Mouse (Mus musculus) heart, adult 2 months (tissue): ENCODE results near the gene Gmcl1. TPM values are rescaled to one million over a fixed set of nuclear protein-coding genes. Genes with fewer than 3 reads are reported as not detected.

Source experiments
- DNase-seq, 2 experiments: peaks; one replicate each; pipeline ENCODE4 v3.0.0; 2021
- H3K27ac ChIP-seq: fragments of 200-600 bp; 2 replicates; pipeline ENCODE4 v1.8.1; 2022
- H3K27me3 ChIP-seq: fragments of 200-500 bp; 2 replicates; pipeline ENCODE4 v1.6.1; 2012; ENCODE audit warnings: mild to moderate bottlenecking, low read length, inconsistent platforms, mixed read lengths; ENCODE audit not compliant: control insufficient read depth, insufficient read depth
- H3K36me3 ChIP-seq: fragments of 200-500 bp; 2 replicates; pipeline ENCODE4 v1.6.1; 2012; ENCODE audit warnings: low read length, inconsistent platforms; ENCODE audit not compliant: control insufficient read depth, insufficient read depth
- H3K4me1 ChIP-seq: fragments of 200-500 bp; 2 replicates; pipeline ENCODE4 v1.6.1; 2011; ENCODE audit warnings: low read length; ENCODE audit not compliant: control insufficient read depth, insufficient read depth
- H3K4me3 ChIP-seq: fragments of 200-600 bp; 2 replicates; pipeline ENCODE4 v1.8.1; 2022
- H3K79me2 ChIP-seq: fragments of 200-500 bp; replicated peaks from 2 replicates; pipeline ENCODE4 v1.6.1; 2012; ENCODE audit warnings: mild to moderate bottlenecking, inconsistent platforms, low read length, moderate library complexity, mixed read lengths; ENCODE audit not compliant: control insufficient read depth, insufficient read depth
- H3K9ac ChIP-seq: fragments of 200-500 bp; 2 replicates; pipeline ENCODE4 v1.6.1; 2012; ENCODE audit warnings: low read depth, mild to moderate bottlenecking, control low read depth, inconsistent platforms, low read length, mixed read lengths
- CTCF ChIP-seq: fragments of 200-600 bp; IDR thresholded peaks from 2 replicates; pipeline ENCODE4 v1.8.1; 2022; ENCODE audit warnings: antibody characterized with exemption, mild to moderate bottlenecking, moderate library complexity
- EP300 ChIP-seq: fragments of 200-500 bp; IDR thresholded peaks from 2 replicates; pipeline ENCODE4 v1.6.1; 2011; ENCODE audit warnings: low read depth, low read length, control low read depth; ENCODE audit not compliant: insufficient read depth
- POLR2A ChIP-seq: fragments of 200-500 bp; IDR thresholded peaks from 2 replicates; pipeline ENCODE4 v1.6.1; 2011; ENCODE audit warnings: mild to moderate bottlenecking, low read depth, low read length, control low read depth; ENCODE audit not compliant: insufficient read depth
- WGBS: fragments of 180-500 bp; shearing (Covaris S2); methylation state at CpG from one replicate; pipeline ENCODE4 v1.1.7; 2018; 5-methylcytosine and 5-hydroxymethylcytosine counted together
- intact Hi-C: fragments of 180-260 bp; cut with DNase I; formaldehyde crosslinking; loops from one replicate; pipeline ENCODE4 v1.15.1; 2025
- polyA plus RNA-seq: library from polyadenylated mRNA; depleted of rRNA; stranded (reverse); fragments of >200 nt; gene quantifications from 2 replicates; pipeline ENCODE4 v1.2.3, GENCODE M21; 2012
- total RNA-seq, 2 experiments: library from RNA; stranded (reverse); gene quantifications; 2 replicates each; pipeline ENCODE4 v1.2.3; 2021

Gmcl1 gene
- total and polyA plus RNA-seq, 3 experiments: 2.7 to 5.0 (median 4.3) TPM

DNA sequence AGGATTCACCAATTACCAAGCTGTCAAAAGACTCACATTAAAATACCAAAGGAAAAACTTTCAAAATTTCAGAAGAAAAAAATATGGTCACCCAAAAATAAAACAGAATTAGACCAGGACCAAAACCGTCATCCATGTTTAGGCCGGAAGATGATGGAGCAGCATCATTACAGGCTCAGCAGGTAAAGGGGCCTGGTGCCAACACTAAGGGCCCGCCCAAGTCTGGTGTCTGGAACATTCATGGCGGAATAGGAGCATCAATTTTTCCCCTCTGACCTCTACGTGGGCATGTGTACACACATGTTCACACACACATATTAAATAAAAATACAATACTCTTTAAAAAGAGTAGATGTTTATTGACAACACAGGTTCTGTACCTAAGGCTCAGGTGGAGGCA, 4.5 kb downstream of the Gmcl1 start:
- Histone ChIP-seq H3K27ac (no peak overlapping the region), H3K4me1 (no peaks in the 10 kb centered on the region), H3K27me3 (no peaks in the 10 kb centered on the region), H3K9ac (no peak overlapping the region), H3K79me2 (peaks cover 4% of the 10 kb centered on the region), H3K4me3 (no peak overlapping the region), H3K36me3 (no peaks in the 10 kb centered on the region)
- DNase-seq: no peak
- TF ChIP-seq CTCF (no peak), POLR2A (no peak), EP300 (no peak)
- 94% methylated on average over 5 of the region's 5 CpGs for WGBS
- intact Hi-C loops: no loop called here

DNA sequence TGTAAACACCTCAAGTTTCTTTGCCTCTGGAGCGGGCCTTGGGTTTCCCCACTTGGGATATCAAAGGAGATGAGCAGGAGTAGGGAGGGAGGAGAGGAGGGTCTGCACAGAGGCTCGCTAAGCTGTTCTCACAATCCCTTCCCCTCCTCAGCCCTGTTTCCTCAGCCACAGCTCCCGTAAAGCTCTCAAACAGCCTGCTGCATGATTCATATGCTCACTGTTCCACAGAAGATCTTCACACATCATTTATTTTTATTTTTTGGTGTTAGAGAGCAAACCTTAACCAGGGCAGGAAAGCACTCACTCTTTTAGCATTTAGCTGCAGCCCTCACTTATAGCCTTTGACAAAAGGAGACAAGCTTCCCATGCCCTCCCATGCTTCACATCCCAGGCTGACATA, 11.2 kb downstream of the Gmcl1 start:
- 92% methylated on average over 3 of the region's 3 CpGs for WGBS
- no peaks in the 10 kb centered on the region for H3K27me3 ChIP-seq
- intact Hi-C loops: no loop called here
- no peak for TF ChIP-seq EP300
- TF ChIP-seq POLR2A: no peak
- no peak for TF ChIP-seq CTCF
- no peaks in the 10 kb centered on the region; the same call in 1 of the 2 replicates for H3K79me2 ChIP-seq
- DNase-seq: no peak
- H3K36me3 ChIP-seq: no peaks in the 10 kb centered on the region
- no peak overlapping the region for H3K27ac ChIP-seq
- no peak overlapping the region for H3K4me3 ChIP-seq
- no peak overlapping the region for H3K9ac ChIP-seq
- no peaks in the 10 kb centered on the region for H3K4me1 ChIP-seq

DNA sequence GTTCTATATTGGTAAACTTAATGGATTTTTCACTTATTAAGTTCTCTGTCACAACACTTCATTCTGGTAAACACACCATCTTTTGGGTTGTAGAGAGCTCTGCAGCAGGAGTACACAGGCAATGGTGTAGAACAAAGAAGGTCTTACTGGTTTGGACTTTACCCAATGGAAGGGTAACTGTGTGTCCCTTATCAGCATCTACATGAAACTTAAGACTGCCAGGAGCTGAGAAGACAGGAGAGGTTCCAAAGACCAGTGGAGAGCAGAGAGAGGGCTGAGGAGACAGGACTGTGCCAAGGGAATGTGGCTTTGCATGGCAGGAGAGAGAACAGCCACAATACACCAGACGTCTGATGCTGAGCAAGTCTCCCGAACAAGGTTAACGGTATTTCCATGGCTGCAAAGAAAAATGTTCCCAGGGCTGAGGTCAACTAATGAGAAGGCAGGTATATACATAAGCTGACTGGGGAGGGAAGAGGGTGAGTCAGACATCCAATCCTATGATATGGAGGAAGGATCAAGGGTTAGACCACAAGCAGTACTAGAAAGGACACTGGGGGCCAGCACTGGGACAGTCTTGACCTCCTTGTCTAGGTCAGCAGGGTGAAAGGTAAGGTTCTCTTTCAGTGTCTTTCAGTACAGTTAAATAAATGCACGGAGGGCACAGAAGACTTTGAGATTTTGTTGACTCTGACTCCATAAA, 25.0 kb downstream of the Gmcl1 start:
- Histone ChIP-seq H3K27ac (no peak overlapping the region), H3K4me1 (no peaks in the 10 kb centered on the region), H3K27me3 (no peaks in the 10 kb centered on the region), H3K79me2 (no peaks in the 10 kb centered on the region), H3K36me3 (no peaks in the 10 kb centered on the region; the same call in 1 of the 2 replicates), H3K9ac (no peak overlapping the region), H3K4me3 (no peak overlapping the region)
- intact Hi-C loops: no loop called here
- DNase-seq: no peak
- WGBS: 92% methylated on average over 4 of the region's 4 CpGs
- TF ChIP-seq CTCF (no peak), EP300 (no peak), POLR2A (no peak)

DNA sequence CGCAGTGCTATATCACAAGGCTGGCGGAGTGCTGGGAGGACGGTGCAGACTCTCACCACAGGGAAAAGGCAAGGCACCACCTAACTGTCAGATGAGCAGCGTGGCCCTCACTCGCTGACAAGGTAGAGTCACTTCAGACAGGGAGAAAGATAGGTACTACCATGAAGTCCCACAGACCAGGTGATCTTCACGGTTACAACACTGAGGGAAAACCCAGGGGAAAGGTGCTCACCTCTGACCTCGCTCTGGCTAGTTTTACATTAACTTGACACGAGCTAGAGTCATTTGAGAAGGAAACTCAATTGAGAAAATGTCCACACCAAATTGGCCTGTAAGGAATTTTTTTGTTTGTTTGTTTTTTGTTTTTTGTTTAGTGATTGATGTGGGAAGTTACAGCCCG, 30.6 kb downstream of the Gmcl1 start:
- Histone ChIP-seq H3K27me3 (no peaks in the 10 kb centered on the region), H3K9ac (no peak overlapping the region), H3K36me3 (no peaks in the 10 kb centered on the region), H3K79me2 (no peaks in the 10 kb centered on the region), H3K4me1 (no peaks in the 10 kb centered on the region), H3K27ac (no peak overlapping the region), H3K4me3 (no peak overlapping the region)
- TF ChIP-seq POLR2A (no peak), EP300 (no peak), CTCF (no peak)
- 90% methylated on average over 9 of the region's 9 CpGs for WGBS
- DNase-seq: no peak
- intact Hi-C loops: no loop called here

DNA sequence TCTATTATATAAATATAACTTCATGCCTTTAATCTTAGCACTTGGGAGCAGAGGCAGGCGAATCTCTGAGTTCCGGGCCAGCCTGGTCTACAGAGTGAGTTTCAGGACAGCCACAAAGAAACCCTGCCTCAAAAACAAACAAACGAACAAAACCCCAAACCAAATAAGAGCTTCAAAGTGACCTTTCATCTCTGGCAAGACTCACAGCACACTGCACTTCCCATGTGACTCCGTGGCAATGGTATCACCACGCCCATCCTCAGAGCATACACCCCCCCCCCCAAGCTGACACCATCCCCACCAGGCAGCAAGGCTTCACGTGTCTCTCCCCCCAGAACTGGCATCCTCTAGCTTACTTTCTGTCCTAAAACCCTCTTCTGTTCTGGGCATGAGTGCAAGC, 35.3 kb downstream of the Gmcl1 start:
- Histone ChIP-seq H3K4me1 (no peaks in the 10 kb centered on the region), H3K27me3 (no peaks in the 10 kb centered on the region), H3K36me3 (no peaks in the 10 kb centered on the region), H3K4me3 (no peak overlapping the region), H3K79me2 (no peaks in the 10 kb centered on the region), H3K9ac (no peak overlapping the region), H3K27ac (no peak overlapping the region)
- no peak for TF ChIP-seq EP300
- no peak for TF ChIP-seq POLR2A
- TF ChIP-seq CTCF: no peak
- WGBS: 84% methylated on average over 6 of the region's 6 CpGs
- intact Hi-C loops: no loop called here
- DNase-seq: no peak

DNA sequence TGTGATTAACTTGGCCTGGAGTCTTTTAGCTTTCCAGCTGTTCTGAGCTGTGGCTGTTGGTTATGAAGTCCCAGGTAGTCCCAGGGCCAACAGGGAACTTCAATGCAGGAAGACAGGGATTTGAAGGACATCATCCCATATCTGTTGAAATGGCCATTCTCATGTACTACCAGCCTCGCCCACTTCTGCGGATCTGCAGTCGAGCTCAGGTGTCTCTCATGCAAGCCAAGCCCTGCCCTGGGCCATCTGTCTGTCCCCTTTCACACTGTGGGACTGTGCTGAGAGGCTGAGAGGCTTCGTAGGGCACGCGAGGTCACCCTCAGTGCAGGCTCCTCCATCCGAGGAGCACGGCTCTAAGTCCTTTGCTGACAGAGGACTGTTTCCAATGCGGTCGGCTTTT, 37.0 kb downstream of the Gmcl1 start:
- Histone ChIP-seq H3K4me1 (no peaks in the 10 kb centered on the region), H3K4me3 (no peak overlapping the region), H3K36me3 (no peaks in the 10 kb centered on the region), H3K9ac (no peak overlapping the region), H3K79me2 (no peaks in the 10 kb centered on the region), H3K27me3 (no peaks in the 10 kb centered on the region), H3K27ac (no peak overlapping the region)
- 89% methylated on average over 10 of the region's 10 CpGs for whole genome bisulfite sequencing
- TF ChIP-seq CTCF (no peak), EP300 (no peak), POLR2A (no peak)
- intact Hi-C loops: no loop called here
- DNase-seq: no peak
